Mouse (Mus musculus): ENCODE data around the gene Tcp11. TPM values are rescaled to one million over a fixed set of nuclear protein-coding genes. Genes with fewer than 3 reads are reported as not detected.

Gene Tcp11
- polyA plus RNA-seq, 1 experiment from 2014 or later, result 0.34 TPM

DNA sequence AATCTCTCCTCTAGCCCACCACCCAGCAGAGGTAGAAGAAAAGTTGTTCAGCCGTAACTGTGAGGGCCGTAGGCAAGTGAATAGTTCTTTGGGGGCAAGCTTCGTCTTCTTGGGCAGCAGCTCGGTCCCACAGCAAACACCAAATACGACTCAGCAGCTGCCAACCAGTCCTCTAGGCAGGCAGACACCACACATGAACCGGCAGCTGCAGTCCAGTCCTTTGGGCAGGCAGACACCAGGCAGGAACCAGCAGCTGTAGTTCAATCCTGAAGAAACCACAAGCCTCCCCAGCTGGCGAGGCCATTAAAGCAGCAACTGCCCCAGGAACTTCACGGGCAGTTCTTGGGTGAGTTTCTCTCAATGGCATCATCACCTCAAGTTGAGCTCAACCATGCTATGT, 31.8 kb upstream of the Tcp11 start:
- H3K4me3 ChIP-seq (ENCODE audit: low read depth, low read length), result no peak overlapping the region
- H3K4me2 ChIP-seq, result no peak overlapping the region
- no peak overlapping the region for H3K9ac ChIP-seq (ENCODE audit: low read depth, low read length)
- no peak for ATAC-seq (replicated peaks; ENCODE audit: insufficient number of reproducible peaks, low FRiP score, low TSS enrichment)
- no peaks in the 10 kb centered on the region for H3K9me3 ChIP-seq (replicated peaks; ENCODE audit: control insufficient read depth, low read length)
- H3K27ac ChIP-seq (ENCODE audit: low read depth, low read length), result no peak overlapping the region
- no peaks in the 10 kb centered on the region for H3K27me3 ChIP-seq (ENCODE audit: control insufficient read depth, insufficient read depth, low read length)
- H3K36me3 ChIP-seq (ENCODE audit: control insufficient read depth, insufficient read depth, low read length), result no peaks in the 10 kb centered on the region
- WGBS (ENCODE audit: insufficient replicate concordance), result 81% methylated on average over 8 of the region's 8 CpGs
- no peaks in the 10 kb centered on the region for H3K4me1 ChIP-seq (ENCODE audit: control insufficient read depth, insufficient read depth, low read length)

DNA sequence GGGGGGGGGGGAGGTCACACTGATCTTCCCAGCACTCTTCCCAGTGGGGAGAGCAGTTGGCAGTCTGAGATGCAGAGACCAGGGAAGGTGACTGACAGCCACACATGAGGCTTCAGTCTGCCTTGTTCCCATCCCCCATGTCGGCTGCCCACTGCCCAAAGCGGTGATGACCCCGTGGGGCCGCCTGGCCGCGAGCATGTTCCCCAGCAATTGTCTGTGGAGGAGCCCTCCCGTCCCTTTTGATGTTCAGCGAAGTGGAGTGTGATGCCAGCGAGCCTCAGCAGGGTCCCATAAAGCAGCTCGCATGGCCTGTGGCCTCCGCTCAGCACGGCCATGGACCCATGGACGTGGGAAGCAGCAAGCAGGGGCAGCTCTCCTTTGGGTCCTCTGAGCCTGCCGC, 26.8 kb upstream of the Tcp11 start:
- H3K4me3 ChIP-seq (ENCODE audit: low read depth, low read length), result no peak overlapping the region
- 21% methylated on average over 14 of the region's 14 CpGs for WGBS (ENCODE audit: insufficient replicate concordance)

DNA sequence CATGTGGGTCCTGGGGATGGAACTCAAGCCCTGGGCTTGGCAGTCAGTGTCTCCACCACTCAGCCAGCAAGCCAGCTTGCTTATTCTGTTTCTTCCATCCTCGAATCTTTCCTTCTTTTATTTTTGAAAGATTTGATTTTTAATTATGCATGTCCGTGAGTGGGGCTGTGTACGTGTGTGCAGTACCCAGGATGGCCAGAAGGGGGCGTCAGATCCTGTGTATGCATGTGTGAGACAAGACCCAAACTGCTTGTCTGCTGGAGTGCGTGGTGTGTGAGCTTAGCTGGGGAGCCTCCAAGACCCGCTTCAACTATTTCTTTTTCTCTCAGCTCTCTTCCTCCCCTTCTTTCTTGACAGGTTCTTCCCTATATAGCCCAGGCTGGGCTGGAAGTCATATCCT, 25.9 kb upstream of the Tcp11 start:
- no peak overlapping the region for H3K4me3 ChIP-seq (ENCODE audit: low read depth, low read length)
- H3K27ac ChIP-seq (ENCODE audit: low read depth, low read length), result no peak overlapping the region
- no peaks in the 10 kb centered on the region for H3K9me3 ChIP-seq (replicated peaks; ENCODE audit: control insufficient read depth, low read length)
- H3K36me3 ChIP-seq (ENCODE audit: control insufficient read depth, insufficient read depth, low read length), result no peaks in the 10 kb centered on the region
- WGBS (ENCODE audit: insufficient replicate concordance), result 74% methylated on average over 6 of the region's 6 CpGs
- ATAC-seq (replicated peaks; ENCODE audit: insufficient number of reproducible peaks, low FRiP score, low TSS enrichment), result no peak
- no peaks in the 10 kb centered on the region for H3K27me3 ChIP-seq (ENCODE audit: control insufficient read depth, insufficient read depth, low read length)
- peaks cover 5% of the 10 kb centered on the region; the same call in 1 of the 2 replicates for H3K4me1 ChIP-seq (ENCODE audit: control insufficient read depth, insufficient read depth, low read length)
- H3K4me2 ChIP-seq, result no peak overlapping the region
- H3K9ac ChIP-seq (ENCODE audit: low read depth, low read length), result no peak overlapping the region

More for the DNA sequence above, 26.8 kb upstream of the Tcp11 start:
- Histone ChIP-seq H3K4me1 (ENCODE audit: control insufficient read depth, insufficient read depth, low read length) (peaks cover 5% of the 10 kb centered on the region; the same call in 1 of the 2 replicates), H3K9me3 (replicated peaks; ENCODE audit: control insufficient read depth, low read length) (no peaks in the 10 kb centered on the region), H3K27ac (ENCODE audit: low read depth, low read length) (no peak overlapping the region), H3K27me3 (ENCODE audit: control insufficient read depth, insufficient read depth, low read length) (no peaks in the 10 kb centered on the region), H3K4me2 (no peak overlapping the region), H3K9ac (ENCODE audit: low read depth, low read length) (no peak overlapping the region), H3K36me3 (ENCODE audit: control insufficient read depth, insufficient read depth, low read length) (no peaks in the 10 kb centered on the region)
- no peak for ATAC-seq (replicated peaks; ENCODE audit: insufficient number of reproducible peaks, low FRiP score, low TSS enrichment)

DNA sequence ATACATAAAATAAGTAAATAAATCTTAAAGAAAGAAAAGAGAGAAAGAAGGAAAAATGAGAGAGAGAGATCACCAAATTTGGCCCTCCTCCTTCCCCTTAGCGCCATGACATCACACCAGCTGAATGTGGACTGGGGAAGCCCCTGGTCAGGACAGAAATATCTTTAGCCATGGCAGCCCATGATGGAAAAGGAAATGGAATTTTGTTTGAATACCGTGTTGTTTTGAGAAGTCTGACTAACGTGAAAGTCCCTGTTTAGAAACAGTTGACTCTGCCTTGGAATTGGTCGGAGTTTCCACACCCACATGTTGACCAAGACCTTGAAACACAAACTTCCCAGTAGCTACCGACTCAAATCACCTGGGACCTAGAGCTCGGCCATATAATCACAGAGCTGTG, 24.0 kb upstream of the Tcp11 start:
- no peak overlapping the region for H3K9ac ChIP-seq (ENCODE audit: low read depth, low read length)
- no peak overlapping the region for H3K27ac ChIP-seq (ENCODE audit: low read depth, low read length)
- no peak overlapping the region for H3K4me2 ChIP-seq
- whole genome bisulfite sequencing (ENCODE audit: insufficient replicate concordance), result 76% methylated on average over 6 of the region's 6 CpGs
- ATAC-seq (replicated peaks; ENCODE audit: insufficient number of reproducible peaks, low FRiP score, low TSS enrichment), result no peak
- no peak overlapping the region for H3K4me3 ChIP-seq (ENCODE audit: low read depth, low read length)
- no peaks in the 10 kb centered on the region for H3K36me3 ChIP-seq (ENCODE audit: control insufficient read depth, insufficient read depth, low read length)
- no peaks in the 10 kb centered on the region for H3K9me3 ChIP-seq (replicated peaks; ENCODE audit: control insufficient read depth, low read length)
- peaks cover 5% of the 10 kb centered on the region; the same call in 1 of the 2 replicates for H3K4me1 ChIP-seq (ENCODE audit: control insufficient read depth, insufficient read depth, low read length)
- H3K27me3 ChIP-seq (ENCODE audit: control insufficient read depth, insufficient read depth, low read length), result no peaks in the 10 kb centered on the region

DNA sequence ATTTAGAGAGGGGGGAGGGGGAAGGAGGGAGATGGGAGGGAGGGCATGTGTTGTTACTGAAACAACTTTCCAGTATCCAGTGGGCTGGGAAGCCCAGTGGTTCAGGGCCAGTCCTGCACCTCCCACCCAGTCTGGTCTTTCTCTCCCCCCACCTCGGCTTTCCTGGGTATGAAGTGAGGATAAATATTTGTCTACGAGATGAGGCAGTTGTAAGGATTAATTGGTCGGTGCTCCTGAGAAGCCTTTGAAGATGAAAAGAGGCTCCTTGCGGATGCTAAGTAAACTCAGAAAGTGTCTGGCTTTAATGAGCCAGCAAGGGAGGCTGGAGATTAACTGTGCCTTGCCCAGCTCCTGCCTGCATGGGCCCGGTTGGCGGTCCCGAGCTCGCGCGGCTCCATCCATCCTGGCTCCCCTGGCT, 21.5 kb upstream of the Tcp11 start:
- 41% methylated on average over 10 of the region's 10 CpGs for WGBS (ENCODE audit: insufficient replicate concordance)
- no peaks in the 10 kb centered on the region for H3K9me3 ChIP-seq (replicated peaks; ENCODE audit: control insufficient read depth, low read length)
- peaks cover 2% of the 10 kb centered on the region; the same call in 1 of the 2 replicates for H3K4me1 ChIP-seq (ENCODE audit: control insufficient read depth, insufficient read depth, low read length)
- no peaks in the 10 kb centered on the region for H3K36me3 ChIP-seq (ENCODE audit: control insufficient read depth, insufficient read depth, low read length)
- no peak overlapping the region for H3K27ac ChIP-seq (ENCODE audit: low read depth, low read length)
- ATAC-seq (replicated peaks; ENCODE audit: insufficient number of reproducible peaks, low FRiP score, low TSS enrichment), result no peak
- H3K27me3 ChIP-seq (ENCODE audit: control insufficient read depth, insufficient read depth, low read length), result peaks cover 3% of the 10 kb centered on the region; the same call in 1 of the 2 replicates
- H3K9ac ChIP-seq (ENCODE audit: low read depth, low read length), result no peak overlapping the region
- H3K4me2 ChIP-seq, result no peak overlapping the region
- no peak overlapping the region for H3K4me3 ChIP-seq (ENCODE audit: low read depth, low read length)

DNA sequence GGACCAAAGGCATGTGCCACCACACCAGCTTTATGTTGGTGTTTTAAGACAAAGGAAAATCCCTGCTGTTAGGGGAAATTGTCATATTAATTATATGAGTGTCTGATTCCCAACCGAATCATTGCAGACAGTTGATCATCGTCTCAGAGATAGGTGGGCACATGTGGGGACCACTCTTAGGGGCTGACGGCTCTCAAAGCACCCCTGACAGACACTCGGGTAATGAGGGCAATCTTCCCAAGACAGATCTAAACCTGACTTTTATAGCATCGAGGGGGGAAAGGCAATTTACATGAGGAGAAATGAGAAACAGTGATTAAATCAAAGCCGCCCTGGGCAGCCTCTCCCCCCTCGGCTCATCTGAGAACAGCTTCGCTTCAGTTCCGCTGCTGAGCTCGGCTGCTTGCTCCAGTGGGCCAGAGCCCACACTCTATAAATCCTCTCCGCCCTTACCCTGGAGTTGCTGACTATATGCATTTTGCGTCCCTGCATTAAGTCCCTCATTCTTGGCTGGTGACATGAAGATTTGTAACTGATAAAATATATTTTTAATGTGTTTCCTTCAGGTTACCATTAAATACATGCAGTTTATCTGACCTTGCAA, 20.9 kb upstream of the Tcp11 start:
- no peaks in the 10 kb centered on the region for H3K4me1 ChIP-seq (ENCODE audit: control insufficient read depth, insufficient read depth, low read length)
- peaks cover 3% of the 10 kb centered on the region; the same call in 1 of the 2 replicates for H3K27me3 ChIP-seq (ENCODE audit: control insufficient read depth, insufficient read depth, low read length)
- no peak overlapping the region for H3K9ac ChIP-seq (ENCODE audit: low read depth, low read length)
- H3K4me3 ChIP-seq (ENCODE audit: low read depth, low read length), result no peak overlapping the region
- no peak overlapping the region for H3K27ac ChIP-seq (ENCODE audit: low read depth, low read length)
- no peaks in the 10 kb centered on the region for H3K36me3 ChIP-seq (ENCODE audit: control insufficient read depth, insufficient read depth, low read length)
- 65% methylated on average over 12 of the region's 12 CpGs for WGBS (ENCODE audit: insufficient replicate concordance)
- ATAC-seq (replicated peaks; ENCODE audit: insufficient number of reproducible peaks, low FRiP score, low TSS enrichment), result no peak
- no peak overlapping the region for H3K4me2 ChIP-seq
- H3K9me3 ChIP-seq (replicated peaks; ENCODE audit: control insufficient read depth, low read length), result no peaks in the 10 kb centered on the region

DNA sequence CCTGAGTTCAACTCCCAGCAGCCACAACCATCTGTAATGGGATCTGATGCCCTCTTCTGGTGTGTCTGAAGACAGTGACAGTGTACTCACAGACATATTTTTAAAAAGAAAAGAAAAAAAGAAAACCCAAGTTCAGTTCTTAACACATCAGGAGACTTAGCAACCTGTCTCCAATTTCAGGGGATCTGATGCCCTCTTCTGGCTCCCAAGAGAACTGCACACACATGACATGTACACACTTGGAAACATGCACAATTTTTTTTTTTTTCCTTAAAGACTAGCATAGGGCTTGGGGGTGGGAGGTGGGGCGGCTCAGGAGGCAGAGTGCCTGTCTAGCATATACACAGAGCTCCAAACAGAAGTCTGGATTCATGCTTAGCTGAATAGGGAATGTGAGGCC, 20.2 kb upstream of the Tcp11 start:
- WGBS (ENCODE audit: insufficient replicate concordance), result 90% methylated on average over 1 of the region's 1 CpGs

DNA sequence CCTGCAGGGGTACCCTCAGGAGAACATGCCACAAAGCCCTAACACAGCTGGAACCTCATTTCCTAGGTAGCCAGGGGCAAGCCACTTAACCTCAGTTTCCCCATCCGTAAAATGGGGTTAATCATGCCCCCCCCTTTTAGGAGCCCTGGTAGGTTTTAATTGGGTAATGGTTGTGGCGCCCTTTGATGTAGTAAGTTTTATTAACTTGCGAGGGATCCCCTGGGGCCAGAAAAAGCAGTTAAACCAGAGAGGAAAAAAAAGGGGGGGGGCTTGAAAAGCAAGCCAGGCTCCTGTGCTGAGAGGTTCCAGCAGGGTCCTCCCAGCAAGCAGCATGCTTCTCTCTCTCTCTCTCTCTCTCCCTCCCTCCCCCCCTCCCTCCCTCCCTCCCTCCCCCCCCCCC, 18.6 kb upstream of the Tcp11 start:
- Histone ChIP-seq H3K9me3 (replicated peaks; ENCODE audit: control insufficient read depth, low read length) (no peaks in the 10 kb centered on the region), H3K4me2 (no peak overlapping the region), H3K9ac (ENCODE audit: low read depth, low read length) (no peak overlapping the region), H3K27ac (ENCODE audit: low read depth, low read length) (no peak overlapping the region), H3K36me3 (ENCODE audit: control insufficient read depth, insufficient read depth, low read length) (no peaks in the 10 kb centered on the region), H3K4me1 (ENCODE audit: control insufficient read depth, insufficient read depth, low read length) (no peaks in the 10 kb centered on the region), H3K27me3 (ENCODE audit: control insufficient read depth, insufficient read depth, low read length) (peaks cover 3% of the 10 kb centered on the region; the same call in 1 of the 2 replicates), H3K4me3 (ENCODE audit: low read depth, low read length) (no peak overlapping the region)
- WGBS (ENCODE audit: insufficient replicate concordance), result 59% methylated on average over 3 of the region's 3 CpGs
- ATAC-seq (replicated peaks; ENCODE audit: insufficient number of reproducible peaks, low FRiP score, low TSS enrichment), result no peak

More for the DNA sequence above, 20.2 kb upstream of the Tcp11 start:
- H3K27ac ChIP-seq (ENCODE audit: low read depth, low read length), result no peak overlapping the region
- H3K9ac ChIP-seq (ENCODE audit: low read depth, low read length), result no peak overlapping the region
- ATAC-seq (replicated peaks; ENCODE audit: insufficient number of reproducible peaks, low FRiP score, low TSS enrichment), result no peak
- no peaks in the 10 kb centered on the region for H3K9me3 ChIP-seq (replicated peaks; ENCODE audit: control insufficient read depth, low read length)
- peaks cover 3% of the 10 kb centered on the region; the same call in 1 of the 2 replicates for H3K27me3 ChIP-seq (ENCODE audit: control insufficient read depth, insufficient read depth, low read length)
- no peaks in the 10 kb centered on the region for H3K36me3 ChIP-seq (ENCODE audit: control insufficient read depth, insufficient read depth, low read length)
- no peaks in the 10 kb centered on the region for H3K4me1 ChIP-seq (ENCODE audit: control insufficient read depth, insufficient read depth, low read length)
- H3K4me3 ChIP-seq (ENCODE audit: low read depth, low read length), result no peak overlapping the region
- H3K4me2 ChIP-seq, result no peak overlapping the region

DNA sequence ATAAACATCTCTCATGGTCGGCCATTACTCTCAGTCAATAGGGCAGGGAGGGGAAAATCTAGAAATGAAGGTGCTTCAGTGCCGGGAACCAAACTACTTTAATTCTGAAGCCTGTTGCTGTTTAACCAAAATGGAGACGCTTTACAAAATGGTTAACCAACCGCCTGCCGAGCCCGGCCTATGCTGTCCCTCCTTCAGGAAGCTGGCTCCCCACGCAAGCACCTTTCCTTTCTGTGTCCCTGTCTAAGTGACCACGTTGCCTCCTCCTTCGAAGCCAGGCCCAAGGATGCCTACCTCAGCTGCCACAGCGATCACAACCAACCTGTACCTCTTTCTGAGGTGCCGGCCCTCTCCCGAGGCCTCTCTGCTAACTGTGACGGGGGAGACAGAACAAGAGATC, 16.9 kb upstream of the Tcp11 start:
- no peak overlapping the region for H3K27ac ChIP-seq (ENCODE audit: low read depth, low read length)
- no peak overlapping the region for H3K4me2 ChIP-seq
- no peak overlapping the region for H3K9ac ChIP-seq (ENCODE audit: low read depth, low read length)
- H3K4me3 ChIP-seq (ENCODE audit: low read depth, low read length), result no peak overlapping the region
- peaks cover 3% of the 10 kb centered on the region; the same call in 1 of the 2 replicates for H3K27me3 ChIP-seq (ENCODE audit: control insufficient read depth, insufficient read depth, low read length)
- H3K4me1 ChIP-seq (ENCODE audit: control insufficient read depth, insufficient read depth, low read length), result no peaks in the 10 kb centered on the region
- WGBS (ENCODE audit: insufficient replicate concordance), result 79% methylated on average over 13 of the region's 13 CpGs
- ATAC-seq (replicated peaks; ENCODE audit: insufficient number of reproducible peaks, low FRiP score, low TSS enrichment), result no peak
- no peaks in the 10 kb centered on the region for H3K36me3 ChIP-seq (ENCODE audit: control insufficient read depth, insufficient read depth, low read length)
- H3K9me3 ChIP-seq (replicated peaks; ENCODE audit: control insufficient read depth, low read length), result peaks cover 3% of the 10 kb centered on the region; the same call in 1 of the 2 replicates

All from heart, embryonic 11.5 days (tissue).